Mouse (Mus musculus): Measurements from ENCODE around the gene Strap. TPM values are rescaled to one million over a fixed set of nuclear protein-coding genes. Genes with fewer than 3 reads are reported as not detected.

Strap gene
- polyA plus RNA-seq, 1 experiment from 2014 or later, result 283 TPM

GRCm38 (mm10) chr6:137710179-137711037 is 24.5 kb upstream of the Strap start:
- WGBS, result 85% methylated on average over 14 of the region's 14 CpGs
- Histone ChIP-seq H3K4me2 (ENCODE audit: low read depth, low read length) (no peak overlapping the region), H3K9ac (replicated peaks; ENCODE audit: low read length) (no peak overlapping the region), H3K4me1 (ENCODE audit: control insufficient read depth, insufficient read depth, low read length) (no peaks in the 10 kb centered on the region), H3K36me3 (replicated peaks; ENCODE audit: control insufficient read depth, insufficient read depth, low read depth, low read length) (no peaks in the 10 kb centered on the region), H3K4me3 (ENCODE audit: low read depth, low read length) (no peak overlapping the region), H3K27ac (replicated peaks; ENCODE audit: low read depth, low read length) (no peak overlapping the region), H3K27me3 (ENCODE audit: control insufficient read depth, insufficient read depth, low read length) (no peaks in the 10 kb centered on the region), H3K9me3 (replicated peaks; ENCODE audit: control insufficient read depth, low read length) (no peaks in the 10 kb centered on the region)
- DNase-seq (ENCODE audit: low spot score) (no peak), ATAC-seq (replicated peaks; ENCODE audit: insufficient number of reproducible peaks, low FRiP score, low TSS enrichment, low read depth) (no peak)

GRCm38 (mm10) chr6:137712654-137713309 is 22.1 kb upstream of the Strap start:
- no peaks in the 10 kb centered on the region for H3K9me3 ChIP-seq (replicated peaks; ENCODE audit: control insufficient read depth, low read length)
- H3K4me1 ChIP-seq (ENCODE audit: control insufficient read depth, insufficient read depth, low read length), result no peaks in the 10 kb centered on the region
- ATAC-seq (replicated peaks; ENCODE audit: insufficient number of reproducible peaks, low FRiP score, low TSS enrichment, low read depth) (no peak), DNase-seq (ENCODE audit: low spot score) (no peak)
- no peak overlapping the region for H3K4me3 ChIP-seq (ENCODE audit: low read depth, low read length)
- H3K36me3 ChIP-seq (replicated peaks; ENCODE audit: control insufficient read depth, insufficient read depth, low read depth, low read length), result no peaks in the 10 kb centered on the region
- H3K9ac ChIP-seq (replicated peaks; ENCODE audit: low read length), result no peak overlapping the region
- H3K27me3 ChIP-seq (ENCODE audit: control insufficient read depth, insufficient read depth, low read length), result no peaks in the 10 kb centered on the region
- 61% methylated on average over 7 of the region's 7 CpGs for WGBS
- H3K27ac ChIP-seq (replicated peaks; ENCODE audit: low read depth, low read length), result no peak overlapping the region
- H3K4me2 ChIP-seq (ENCODE audit: low read depth, low read length), result no peak overlapping the region

- no peak overlapping the region for H3K27ac ChIP-seq (replicated peaks; ENCODE audit: low read depth, low read length)
- H3K9me3 ChIP-seq (replicated peaks; ENCODE audit: control insufficient read depth, low read length), result no peaks in the 10 kb centered on the region
- no peak overlapping the region for H3K4me2 ChIP-seq (ENCODE audit: low read depth, low read length)
- 91% methylated on average over 3 of the region's 3 CpGs for WGBS
- no peak overlapping the region for H3K4me3 ChIP-seq (ENCODE audit: low read depth, low read length)
- ATAC-seq (replicated peaks; ENCODE audit: insufficient number of reproducible peaks, low FRiP score, low TSS enrichment, low read depth) (no peak), DNase-seq (ENCODE audit: low spot score) (no peak)
- H3K9ac ChIP-seq (replicated peaks; ENCODE audit: low read length), result no peak overlapping the region
- H3K27me3 ChIP-seq (ENCODE audit: control insufficient read depth, insufficient read depth, low read length), result no peaks in the 10 kb centered on the region
- no peaks in the 10 kb centered on the region for H3K4me1 ChIP-seq (ENCODE audit: control insufficient read depth, insufficient read depth, low read length)
- no peaks in the 10 kb centered on the region for H3K36me3 ChIP-seq (replicated peaks; ENCODE audit: control insufficient read depth, insufficient read depth, low read depth, low read length)
Measured at GRCm38 (mm10) chr6:137713310-137713664, 21.6 kb upstream of the Strap start.

GRCm38 (mm10) chr6:137716802-137717201 is 18.1 kb upstream of the Strap start:
- ATAC-seq (replicated peaks; ENCODE audit: insufficient number of reproducible peaks, low FRiP score, low TSS enrichment, low read depth), result 0 out of 2 replicates have a peak, but pooled peaks have one; percentile 39
- Histone ChIP-seq H3K9me3 (replicated peaks; ENCODE audit: control insufficient read depth, low read length) (no peaks in the 10 kb centered on the region), H3K4me2 (ENCODE audit: low read depth, low read length) (no peak overlapping the region), H3K27ac (replicated peaks; ENCODE audit: low read depth, low read length) (no peak overlapping the region), H3K9ac (replicated peaks; ENCODE audit: low read length) (no peak overlapping the region), H3K4me3 (ENCODE audit: low read depth, low read length) (no peak overlapping the region), H3K36me3 (replicated peaks; ENCODE audit: control insufficient read depth, insufficient read depth, low read depth, low read length) (no peaks in the 10 kb centered on the region), H3K27me3 (ENCODE audit: control insufficient read depth, insufficient read depth, low read length) (no peaks in the 10 kb centered on the region), H3K4me1 (ENCODE audit: control insufficient read depth, insufficient read depth, low read length) (no peaks in the 10 kb centered on the region)
- 64% methylated on average over 5 of the region's 5 CpGs for WGBS
- DNase-seq (ENCODE audit: low spot score), result no peak

- Histone ChIP-seq H3K4me2 (ENCODE audit: low read depth, low read length) (no peak overlapping the region), H3K36me3 (replicated peaks; ENCODE audit: control insufficient read depth, insufficient read depth, low read depth, low read length) (no peaks in the 10 kb centered on the region), H3K4me3 (ENCODE audit: low read depth, low read length) (no peak overlapping the region), H3K9ac (replicated peaks; ENCODE audit: low read length) (no peak overlapping the region), H3K27ac (replicated peaks; ENCODE audit: low read depth, low read length) (no peak overlapping the region), H3K27me3 (ENCODE audit: control insufficient read depth, insufficient read depth, low read length) (no peaks in the 10 kb centered on the region), H3K4me1 (ENCODE audit: control insufficient read depth, insufficient read depth, low read length) (no peaks in the 10 kb centered on the region), H3K9me3 (replicated peaks; ENCODE audit: control insufficient read depth, low read length) (no peaks in the 10 kb centered on the region)
- WGBS, result 91% methylated on average over 15 of the region's 15 CpGs
- DNase-seq (ENCODE audit: low spot score) (no peak), ATAC-seq (replicated peaks; ENCODE audit: insufficient number of reproducible peaks, low FRiP score, low TSS enrichment, low read depth) (no peak)
Measured at GRCm38 (mm10) chr6:137722220-137722931, 12.5 kb upstream of the Strap start.

- ATAC-seq (replicated peaks; ENCODE audit: insufficient number of reproducible peaks, low FRiP score, low TSS enrichment, low read depth) (no peak), DNase-seq (ENCODE audit: low spot score) (peak; percentile 83)
- H3K9me3 ChIP-seq (replicated peaks; ENCODE audit: control insufficient read depth, low read length), result no peaks in the 10 kb centered on the region
- no peak overlapping the region for H3K9ac ChIP-seq (replicated peaks; ENCODE audit: low read length)
- no peak overlapping the region for H3K4me3 ChIP-seq (ENCODE audit: low read depth, low read length)
- no peaks in the 10 kb centered on the region for H3K27me3 ChIP-seq (ENCODE audit: control insufficient read depth, insufficient read depth, low read length)
- 9% methylated on average over 4 of the region's 4 CpGs for WGBS
- H3K4me1 ChIP-seq (ENCODE audit: control insufficient read depth, insufficient read depth, low read length), result no peaks in the 10 kb centered on the region
- H3K4me2 ChIP-seq (ENCODE audit: low read depth, low read length), result no peak overlapping the region
- H3K27ac ChIP-seq (replicated peaks; ENCODE audit: low read depth, low read length), result no peak overlapping the region
- no peaks in the 10 kb centered on the region for H3K36me3 ChIP-seq (replicated peaks; ENCODE audit: control insufficient read depth, insufficient read depth, low read depth, low read length)
Measured at GRCm38 (mm10) chr6:137723898-137724297, 11.0 kb upstream of the Strap start.

- Histone ChIP-seq H3K9me3 (replicated peaks; ENCODE audit: control insufficient read depth, low read length) (no peaks in the 10 kb centered on the region), H3K4me2 (ENCODE audit: low read depth, low read length) (peak overlapping the region; percentile 81), H3K36me3 (replicated peaks; ENCODE audit: control insufficient read depth, insufficient read depth, low read depth, low read length) (no peaks in the 10 kb centered on the region), H3K4me1 (ENCODE audit: control insufficient read depth, insufficient read depth, low read length) (no peaks in the 10 kb centered on the region), H3K4me3 (ENCODE audit: low read depth, low read length) (peak overlapping the region; percentile 91), H3K27me3 (ENCODE audit: control insufficient read depth, insufficient read depth, low read length) (no peaks in the 10 kb centered on the region), H3K27ac (replicated peaks; ENCODE audit: low read depth, low read length) (no peak overlapping the region), H3K9ac (replicated peaks; ENCODE audit: low read length) (peak overlapping the region; percentile 93)
- ATAC-seq (replicated peaks; ENCODE audit: insufficient number of reproducible peaks, low FRiP score, low TSS enrichment, low read depth) (peak; percentile 30), DNase-seq (ENCODE audit: low spot score) (no peak)
- WGBS, result 10% methylated on average over 7 of the region's 7 CpGs
Measured at GRCm38 (mm10) chr6:137734460-137734845, 425 bp upstream of the Strap start.

Data from embryonic facial prominence, embryonic 11.5 days (tissue).